ENCODE assay signal across 29 mouse cellular contexts in the genomic region with DNA sequence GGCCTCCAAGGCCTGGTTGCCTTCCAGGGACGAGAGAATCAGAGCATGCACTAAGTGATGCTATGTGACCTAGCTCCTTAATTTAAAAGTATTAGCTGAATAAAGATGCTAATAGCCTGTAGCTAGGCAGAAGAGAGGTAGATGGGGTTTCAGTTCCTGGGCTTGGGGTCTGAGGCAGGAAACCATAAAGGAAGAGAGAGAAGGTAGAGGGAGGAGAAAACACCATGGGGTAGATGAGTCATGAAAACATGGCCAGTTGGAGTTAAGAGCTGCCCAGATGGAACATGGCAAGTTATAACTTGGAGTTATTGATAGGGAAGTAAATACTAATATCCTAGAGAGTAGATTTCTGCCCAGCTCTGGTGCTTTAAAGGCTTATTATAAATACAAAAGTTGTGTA. TPM values are rescaled to one million over a fixed set of nuclear protein-coding genes. Genes with fewer than 3 reads are reported as not detected.
"Had no signal": no experiment of that assay in that cellular context is flagged by ENCODE, and none has a peak within 500 bp of the region (broad histone marks: within the 10 kb centered on the region; RNA-seq: fewer than 3 reads in every experiment).

No protein-coding gene starts in this region.

- H3K4me2 ChIP-seq: heart, embryonic 12.5 days; hindbrain, embryonic 12.5 days; hindbrain, embryonic 14.5 days; intestine, embryonic 15.5 days; kidney, embryonic 15.5 days; limb, embryonic 12.5 days; liver, embryonic 11.5 days; liver, embryonic 13.5 days; liver, embryonic 15.5 days had no signal

- H3K36me3 ChIP-seq: heart, embryonic 10.5 days; heart, embryonic 12.5 days; hindbrain, embryonic 10.5 days; hindbrain, embryonic 12.5 days; intestine, embryonic 15.5 days; kidney, embryonic 15.5 days; limb, embryonic 10.5 days; limb, embryonic 12.5 days; liver, embryonic 13.5 days; liver, embryonic 15.5 days had no signal

- H3K4me1 ChIP-seq: heart, embryonic 10.5 days; heart, embryonic 12.5 days; hindbrain, embryonic 10.5 days; hindbrain, embryonic 12.5 days; intestine, embryonic 15.5 days; kidney, embryonic 15.5 days; limb, embryonic 10.5 days; limb, embryonic 12.5 days; liver, embryonic 13.5 days; liver, embryonic 15.5 days had no signal

- H3K9me3 ChIP-seq: heart, embryonic 10.5 days; hindbrain, embryonic 10.5 days; hindbrain, embryonic 12.5 days; intestine, embryonic 15.5 days; kidney, embryonic 15.5 days; limb, embryonic 10.5 days; limb, embryonic 12.5 days; liver, embryonic 13.5 days; liver, embryonic 15.5 days had no signal

- H3K27me3 ChIP-seq: heart, embryonic 12.5 days; hindbrain, embryonic 12.5 days; intestine, embryonic 15.5 days; kidney, embryonic 15.5 days; limb, embryonic 12.5 days; liver, embryonic 13.5 days; liver, embryonic 15.5 days had no signal

- H3K27ac ChIP-seq: heart, adult 2 months; heart, embryonic 10.5 days; hindbrain, embryonic 10.5 days; hindbrain, embryonic 12.5 days; hindbrain, embryonic 14.5 days; intestine, embryonic 15.5 days; kidney, embryonic 15.5 days; kidney, postnatal 0 days; left cerebral cortex, adult 2 months; limb, embryonic 10.5 days; limb, embryonic 12.5 days; liver, embryonic 13.5 days; liver, embryonic 15.5 days had no signal

- DNase-seq: gastrocnemius, postnatal 14 days; gastrocnemius, postnatal 36 days; heart, adult 2 months; heart, postnatal 10 days; heart, postnatal 4 days; kidney, adult 18-20 months; kidney, adult 8-10 months; kidney, postnatal 14 days; kidney, postnatal 36 days; layer of hippocampus, adult 9-11 months; layer of hippocampus, postnatal 36 days; liver; liver, embryonic 13.5 days had no signal

- ATAC-seq: hindbrain, embryonic 16.5 days; inflammation-experienced regulatory T-cells, adult 6 months; intestine, embryonic 15.5 days; intestine, postnatal 0 days had no signal

- H3K4me3 ChIP-seq: heart, adult 2 months; heart, embryonic 10.5 days; heart, embryonic 12.5 days; hindbrain, embryonic 10.5 days; hindbrain, embryonic 12.5 days; intestine, embryonic 15.5 days; kidney, embryonic 15.5 days; left cerebral cortex, adult 2 months; limb, embryonic 10.5 days; limb, embryonic 12.5 days; liver, embryonic 13.5 days; liver, embryonic 15.5 days had no signal

- H3K9ac ChIP-seq: heart, embryonic 12.5 days; hindbrain, embryonic 12.5 days; hindbrain, embryonic 14.5 days; intestine, embryonic 15.5 days; kidney, embryonic 15.5 days; limb, embryonic 12.5 days; liver, embryonic 13.5 days; liver, embryonic 15.5 days had no signal

RNA-seq across cellular contexts. Expression of gene Thpo, which starts 23.1 kb away (rescaled TPM):
- total RNA-seq: heart, postnatal 10 days had no signal
- polyA plus RNA-seq: inflammation-experienced regulatory T-cells, adult 6 months had no signal

RNA-seq across cellular contexts. Expression of gene Chrd, which starts 24.5 kb away (rescaled TPM):
- polyA plus RNA-seq: inflammation-experienced regulatory T-cells, adult 6 months had no signal
